Mouse (Mus musculus) ovary, postnatal 10 days (tissue): Measurements from ENCODE around the gene Spz1.
"Not testable (repeated sequence)": the region's sequence is repeated elsewhere in the genome, so short reads cannot be mapped to it uniquely, and the experiment has no call there.

ENCODE experiments used
- DNase-seq: peaks from one replicate; pipeline ENCODE4 v3.0.0; 2022; ENCODE audit warnings: low spot score

Spz1 gene

GRCm38 (mm10) chr13:92576072-92576471 lies at the start of gene Spz1:
Gene Spz1 (minus strand): TSS chr13:92576172.
- no peak for DNase-seq

- no peak for DNase-seq
Measured at GRCm38 (mm10) chr13:92616459-92616858, 40.5 kb upstream of the Spz1 start.

GRCm38 (mm10) chr13:92615201-92615600 lies 39.2 kb upstream of the Spz1 start:
- no peak for DNase-seq

DNA sequence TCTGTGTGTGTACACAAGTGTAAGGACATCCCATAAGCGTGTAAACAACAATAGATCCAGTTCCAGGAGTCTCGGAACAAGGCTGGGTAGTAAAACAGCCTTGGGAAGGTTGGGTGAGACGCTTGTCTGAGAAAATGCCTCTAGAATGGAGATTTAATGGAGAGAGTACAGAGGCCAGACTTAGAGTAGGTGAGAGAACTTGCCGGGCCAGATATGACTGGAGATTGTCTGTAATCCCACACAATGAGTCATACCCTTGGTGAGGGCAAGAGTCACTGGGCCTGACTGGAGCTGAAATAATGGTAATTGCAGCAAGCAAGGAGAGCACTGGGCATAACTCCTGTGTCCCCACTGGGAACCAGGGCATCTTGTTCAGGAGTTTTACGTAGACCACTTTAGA lies 37.1 kb upstream of the Spz1 start:
- no peak for DNase-seq

DNA sequence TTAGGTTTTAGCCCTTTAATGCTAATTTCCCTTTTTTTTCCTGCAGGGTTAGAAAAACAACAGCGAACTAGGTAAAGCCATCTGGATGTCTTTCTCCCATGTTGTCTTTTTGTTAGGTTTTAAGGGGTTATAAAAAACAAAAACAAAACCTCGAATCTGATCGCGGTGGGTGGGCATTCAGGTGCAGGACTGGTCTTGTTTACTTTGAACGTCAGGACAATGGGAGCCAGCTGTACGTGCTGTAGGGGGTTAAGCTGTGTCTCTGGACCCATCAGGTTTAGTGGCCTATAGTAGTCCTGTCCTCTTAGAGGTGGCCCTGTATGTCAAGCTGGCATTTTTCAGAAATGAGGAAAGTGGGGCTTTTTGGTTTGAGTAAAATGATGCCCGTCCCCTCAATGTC lies 35.9 kb upstream of the Spz1 start:
- DNase-seq = no peak

DNA sequence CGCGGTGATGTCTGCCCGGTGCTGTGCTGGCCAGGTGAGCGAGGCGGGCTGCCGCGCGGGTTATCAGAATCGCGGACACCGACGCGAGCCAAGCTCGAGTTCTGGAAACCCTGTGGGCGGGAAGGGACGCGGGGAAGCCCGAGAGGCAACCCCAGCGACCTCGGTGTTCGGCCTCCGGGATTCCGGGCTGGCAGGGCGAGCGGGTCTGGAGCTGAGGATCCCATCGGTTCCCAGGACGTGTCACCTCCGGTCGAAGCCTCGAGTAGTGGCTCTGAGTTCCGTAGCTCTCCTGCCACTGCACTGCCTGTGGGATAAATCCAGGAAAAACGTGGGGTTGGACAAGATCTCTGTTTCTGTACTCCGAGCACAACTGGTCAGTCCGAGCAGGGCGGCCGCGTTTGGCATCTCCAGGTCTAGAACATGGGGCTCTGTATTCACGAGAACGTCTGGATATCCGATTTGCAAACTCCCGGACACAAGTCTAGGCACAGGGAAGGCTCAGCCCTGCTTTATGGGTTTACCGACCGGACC lies 35.3 kb upstream of the Spz1 start:
- no peak for DNase-seq

DNA sequence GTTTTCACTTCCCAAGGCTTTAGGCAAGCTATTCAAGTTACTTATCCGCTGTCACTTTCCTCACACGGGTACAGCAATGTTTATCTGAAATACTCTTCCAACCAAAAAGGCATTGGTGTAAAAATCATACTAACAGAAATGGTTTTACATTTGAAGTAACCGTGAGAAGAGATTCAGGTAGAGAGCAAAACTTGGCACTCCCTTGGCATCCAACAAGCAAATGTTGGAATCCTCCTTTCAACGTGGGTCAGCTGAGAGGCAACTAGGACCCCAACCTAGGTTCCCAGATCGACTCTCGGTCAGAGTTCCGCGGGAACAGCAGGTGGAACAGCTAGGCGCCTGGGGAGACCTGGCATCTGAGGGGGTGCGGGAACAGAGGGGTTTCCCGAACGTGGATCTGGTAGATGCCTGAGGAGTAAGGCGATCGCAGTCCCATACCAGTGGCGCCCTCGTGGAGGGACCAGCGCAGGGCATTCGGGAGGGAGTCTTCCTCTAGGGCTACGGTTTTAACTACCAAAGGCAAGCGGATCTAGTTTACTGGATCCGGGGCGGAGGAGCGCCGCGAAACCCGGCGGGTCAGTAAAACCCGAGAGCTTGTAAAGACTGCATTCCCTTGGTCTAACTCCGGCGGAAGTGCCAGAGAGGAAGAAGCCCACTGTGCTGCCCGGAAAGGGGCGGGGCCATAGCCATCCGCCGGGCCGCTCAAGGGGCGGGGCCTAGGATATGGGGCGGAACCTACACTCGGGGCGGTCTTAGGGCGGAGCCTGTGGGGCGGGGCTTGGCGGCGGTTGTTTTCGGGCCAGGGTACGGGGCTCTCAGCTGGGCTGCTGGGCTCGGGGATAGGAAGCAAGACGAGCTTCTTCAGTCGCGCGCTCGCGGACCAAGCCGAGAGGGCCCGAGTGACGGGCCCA lies 34.6 kb upstream of the Spz1 start, which contains the start of gene Serinc5:
Gene Serinc5 (plus strand): TSS at position 781 of the 911 bp plus-strand sequence.
- DNase-seq = peak; percentile 97

DNA sequence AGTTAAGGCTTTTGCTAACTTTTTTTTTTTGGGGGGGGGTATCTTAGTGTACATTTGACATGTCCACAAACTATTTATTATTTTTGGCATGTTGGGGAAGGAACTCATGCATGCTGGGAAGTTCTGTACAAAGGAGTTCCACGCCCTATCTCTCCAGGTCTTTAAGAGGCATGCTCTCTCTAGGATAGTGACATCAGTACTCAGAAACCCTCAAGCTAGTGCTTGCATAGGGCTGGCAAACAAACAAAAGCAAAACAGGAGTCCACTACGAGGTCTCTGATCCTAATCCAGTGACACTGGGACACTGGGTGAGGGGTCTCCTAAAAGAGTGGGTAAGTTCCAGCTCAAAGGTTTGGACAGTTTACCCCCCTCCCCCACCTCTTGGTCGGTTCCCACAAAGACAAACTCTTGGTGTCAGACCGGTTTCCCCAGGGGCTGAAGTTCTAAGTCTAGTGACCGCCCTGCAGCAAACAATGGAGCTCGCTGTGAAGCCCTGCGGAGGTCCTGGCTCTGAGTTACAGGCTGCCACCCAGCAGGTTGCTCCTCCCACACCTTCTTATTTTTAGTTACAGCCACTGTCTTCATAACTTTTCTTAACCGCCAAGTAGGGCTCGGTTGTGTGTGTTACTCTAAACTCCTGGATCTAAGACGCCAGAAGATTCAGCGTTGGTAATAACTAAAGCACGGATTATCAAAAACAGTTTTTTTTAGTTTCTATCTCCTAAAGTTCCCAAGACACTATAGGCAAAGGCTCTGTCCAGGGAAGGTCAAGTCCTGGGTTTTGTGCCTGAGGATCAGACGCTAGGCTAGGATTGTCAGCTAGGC lies 33.7 kb upstream of the Spz1 start:
- DNase-seq = no peak

DNA sequence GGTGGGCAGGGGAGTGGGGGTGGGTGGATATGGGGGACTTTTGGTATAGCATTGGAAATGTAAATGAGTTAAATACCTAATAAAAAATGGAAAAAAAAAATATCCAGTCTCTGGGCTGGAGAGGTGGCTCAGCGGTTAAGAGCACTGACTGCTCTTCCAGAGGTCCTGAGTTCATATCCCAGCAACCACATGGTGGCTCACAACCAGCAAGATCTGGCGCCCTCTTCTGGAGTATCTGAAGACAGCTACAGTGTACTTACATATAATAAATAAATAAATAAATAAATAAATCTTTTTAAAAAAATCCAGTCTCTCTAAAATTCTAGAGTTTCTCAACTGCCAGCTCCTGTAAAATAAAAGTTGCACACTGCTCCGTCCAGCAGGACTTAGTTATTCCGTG lies 29.3 kb upstream of the Spz1 start:
- not testable (repeated sequence) for DNase-seq

GRCm38 (mm10) chr13:92595424-92595823 lies 19.5 kb upstream of the Spz1 start:
- no peak for DNase-seq

DNA sequence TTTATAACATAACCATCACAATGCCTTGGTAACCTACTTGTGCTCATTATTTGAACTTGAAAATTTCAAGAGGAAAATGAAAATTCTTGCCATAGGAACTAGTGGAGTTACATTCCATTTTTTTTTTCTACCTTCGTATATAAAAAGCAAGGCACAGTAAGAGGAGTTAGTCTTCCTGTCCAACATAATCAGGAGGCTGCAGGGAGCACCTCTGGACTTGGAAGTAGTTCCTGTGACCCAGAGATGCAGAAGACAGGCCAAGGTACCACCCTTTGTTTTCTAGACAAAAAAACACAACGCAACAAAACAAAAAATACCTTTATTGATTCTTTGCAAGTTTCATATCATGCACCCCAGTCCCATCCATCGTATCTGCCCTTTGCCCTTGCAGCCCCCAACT lies 18.9 kb upstream of the Spz1 start:
- no peak for DNase-seq

DNA sequence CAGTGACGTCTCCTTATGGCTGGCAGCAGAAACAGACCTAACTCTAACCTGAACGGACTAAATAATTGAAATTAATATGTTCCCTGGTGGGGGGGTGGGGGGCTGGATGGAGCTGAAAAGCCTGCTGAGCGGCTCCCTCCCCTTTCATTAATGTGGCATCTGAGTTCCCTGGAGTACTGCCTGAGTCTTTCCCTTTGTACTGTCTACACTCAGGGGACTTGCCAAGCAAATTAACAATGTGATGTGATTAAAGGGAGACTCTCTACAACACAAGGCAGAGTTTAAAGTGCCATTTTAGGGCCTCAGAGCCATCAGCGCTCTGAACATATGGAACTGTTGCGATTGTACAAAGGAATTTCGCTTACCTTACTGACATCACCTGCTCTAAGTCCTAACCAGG lies 18.5 kb upstream of the Spz1 start:
- DNase-seq = no peak

DNA sequence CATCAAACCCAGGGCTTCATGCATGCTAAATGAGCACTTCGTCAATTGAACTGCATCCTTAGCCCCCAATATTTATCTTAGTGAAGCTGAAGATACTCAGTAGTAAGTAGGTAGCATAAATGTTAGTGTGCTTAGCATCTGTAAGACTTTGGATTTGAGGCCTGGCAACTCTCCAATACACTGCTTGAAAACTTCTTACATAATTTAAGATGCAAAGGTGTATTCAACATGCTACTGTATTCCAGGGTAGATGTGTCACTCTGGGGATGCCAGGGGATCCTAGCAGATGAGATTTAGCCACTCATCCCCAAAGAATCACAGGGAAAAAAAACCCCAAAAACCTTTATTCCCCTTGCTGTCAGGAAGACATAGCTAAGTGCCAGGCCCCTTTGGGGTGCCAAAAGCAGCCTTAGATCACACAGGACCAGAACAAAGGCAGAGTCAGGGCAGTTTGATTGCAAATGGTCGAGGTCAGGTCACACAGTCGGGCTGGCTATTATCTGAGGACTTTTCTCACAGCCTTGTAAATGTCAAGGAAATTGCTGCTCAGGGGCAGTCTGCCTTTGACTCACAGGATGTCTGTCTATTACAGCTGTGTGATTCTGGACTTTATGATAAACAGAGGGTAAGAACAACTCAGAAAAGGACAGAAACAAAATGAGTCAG lies 17.9 kb upstream of the Spz1 start:
- no peak for DNase-seq

DNA sequence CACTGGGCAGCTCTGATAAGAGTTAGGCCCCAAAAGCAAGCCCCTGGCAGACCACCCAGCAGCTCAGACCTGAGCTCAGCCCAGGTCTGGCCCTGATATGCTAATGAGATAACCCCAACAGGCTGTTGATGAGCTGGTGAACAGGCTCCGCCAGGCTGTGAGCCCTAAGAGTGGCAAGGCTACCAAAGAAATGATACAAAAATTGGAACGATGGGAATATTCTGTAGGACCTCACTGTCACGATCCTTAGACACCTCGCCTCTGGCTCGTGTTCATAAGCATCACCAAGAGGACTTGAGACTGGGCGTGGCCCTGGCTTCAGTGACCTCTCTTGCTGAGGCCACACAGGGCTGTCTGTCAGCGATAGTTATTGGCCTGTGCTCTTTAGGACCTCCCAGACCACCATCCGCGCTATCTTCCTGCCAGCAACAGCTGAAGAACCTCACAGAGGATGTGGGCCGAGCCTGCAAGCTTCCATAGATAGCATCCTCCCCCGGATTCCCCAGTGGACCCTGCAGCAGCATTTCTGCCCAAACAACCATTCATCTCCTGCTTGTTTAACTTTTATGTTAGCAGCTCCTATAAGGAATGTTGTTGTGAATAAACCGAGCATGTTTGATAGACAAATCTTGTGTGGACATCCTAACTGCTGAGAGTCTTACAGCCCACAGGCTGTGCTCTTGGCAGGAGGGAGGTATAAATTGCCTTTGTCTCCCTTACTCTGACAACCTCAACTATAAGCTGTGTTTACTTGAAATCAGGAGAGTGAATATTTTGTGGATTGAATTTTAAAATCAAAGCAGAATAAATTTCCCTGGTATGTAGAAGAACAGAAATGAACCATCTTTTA lies 17.0 kb upstream of the Spz1 start:
- peak; percentile 19 for DNase-seq

DNA sequence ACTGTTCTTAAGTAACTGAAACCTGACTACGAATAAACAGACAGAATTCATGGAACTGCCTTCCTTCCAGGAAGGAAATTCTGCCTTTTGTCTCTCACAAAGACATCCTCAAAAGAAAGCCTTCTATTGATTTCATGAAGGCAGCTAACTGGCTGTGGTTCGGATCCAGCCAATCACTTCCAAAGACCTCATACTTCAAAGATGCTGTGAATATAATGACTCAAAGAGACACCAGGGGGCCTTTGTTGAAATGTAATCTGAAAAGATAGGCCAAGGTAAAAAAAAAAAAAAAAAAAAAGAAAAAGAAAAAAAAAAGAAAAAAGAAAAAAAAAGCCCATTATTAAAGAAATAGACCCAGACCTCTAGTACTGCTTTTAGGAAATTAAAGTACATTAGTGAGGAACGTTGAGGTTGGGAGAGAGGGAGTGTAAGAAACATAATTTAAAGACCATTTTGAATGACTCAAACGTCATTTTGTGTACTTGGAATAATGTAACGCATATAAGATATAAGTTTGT lies 16.4 kb upstream of the Spz1 start:
- no peak for DNase-seq

- DNase-seq = no peak
Measured at GRCm38 (mm10) chr13:92591225-92591624, 15.3 kb upstream of the Spz1 start.

DNA sequence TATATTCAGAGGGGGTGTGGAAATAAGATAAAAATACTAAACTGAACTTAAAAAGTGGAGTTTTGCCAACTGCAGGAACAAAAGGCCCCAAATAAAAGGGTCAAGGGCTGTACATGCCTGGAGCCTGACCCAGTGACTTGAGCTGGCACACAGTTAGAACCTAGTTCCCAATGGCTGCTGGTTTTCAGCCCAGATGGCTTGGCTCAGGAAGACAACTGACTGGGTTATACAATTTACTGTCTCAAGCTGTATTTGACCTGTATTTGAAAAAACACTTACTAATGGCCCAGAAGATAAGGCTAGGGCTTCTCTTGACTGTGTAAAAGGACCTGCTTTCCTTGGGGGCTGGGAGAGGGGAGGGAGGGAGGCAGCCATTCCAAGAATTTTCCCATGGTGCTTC lies 13.3 kb upstream of the Spz1 start:
- DNase-seq = no peak

DNA sequence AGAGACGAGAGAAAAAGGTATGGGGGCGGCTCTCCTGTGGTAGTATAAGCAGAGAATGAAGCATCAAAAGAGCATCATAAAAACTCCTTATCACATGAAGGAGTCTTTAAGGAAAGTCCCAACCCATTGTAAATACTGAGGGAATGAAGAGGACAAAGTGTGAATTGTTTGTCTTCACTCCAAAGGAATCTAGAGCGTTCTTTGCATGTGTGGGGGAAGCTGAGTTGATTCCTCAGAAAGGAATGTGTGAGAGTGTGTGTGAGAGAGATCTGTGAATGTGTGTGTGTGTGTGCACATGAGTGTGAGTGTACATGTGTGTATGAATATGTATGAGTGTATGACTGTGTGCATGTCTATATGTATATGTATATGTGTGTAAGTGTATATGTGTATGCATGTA lies 12.7 kb upstream of the Spz1 start:
- no peak for DNase-seq

- DNase-seq = no peak
Measured at GRCm38 (mm10) chr13:92584094-92584717, 8.2 kb upstream of the Spz1 start.

DNA sequence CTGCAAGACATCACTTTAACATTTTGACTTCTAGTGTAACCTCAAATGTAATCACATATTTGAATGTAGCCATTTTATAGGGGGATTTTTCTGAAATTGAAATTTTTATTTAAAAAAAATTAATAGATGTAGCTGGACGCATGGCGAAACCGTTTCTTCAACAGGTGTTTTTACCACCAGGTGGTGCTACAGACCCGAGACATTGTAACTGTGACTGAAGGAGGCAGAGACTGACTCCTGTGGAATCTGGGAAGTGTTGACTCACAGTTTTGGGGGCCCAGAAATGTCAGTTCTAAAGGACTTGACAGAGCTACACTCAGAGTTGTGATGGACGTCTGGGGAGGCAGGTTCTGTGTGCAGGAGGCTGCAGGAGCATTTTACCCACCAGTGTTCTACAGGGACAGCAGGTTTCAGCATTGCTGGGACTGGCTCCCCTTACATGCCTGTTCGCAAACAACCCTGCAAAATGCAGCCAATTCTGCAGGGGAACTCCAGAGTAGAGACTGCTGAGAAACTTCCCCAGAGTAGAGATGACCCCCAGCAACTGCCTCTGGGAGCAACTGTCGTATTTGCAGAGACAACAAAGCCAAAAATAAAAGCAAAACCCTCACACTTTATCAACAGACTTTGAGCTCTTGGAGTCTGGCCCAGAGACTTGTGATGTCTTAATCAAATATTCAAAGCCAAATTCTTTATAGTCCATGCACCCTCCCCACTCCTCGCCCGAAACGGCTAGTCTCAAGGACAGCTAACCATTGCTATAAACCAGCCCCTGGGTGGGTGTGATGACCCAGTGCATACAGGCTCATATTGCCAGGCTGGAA lies 4.5 kb upstream of the Spz1 start:
- DNase-seq = peak; percentile 35
